Mouse (Mus musculus) cortical plate, adult 2 months (tissue): ENCODE data around the gene Gar1. TPM values are rescaled to one million over a fixed set of nuclear protein-coding genes. Genes with fewer than 3 reads are reported as not detected.
A peak's percentile ranks its signal among the peaks of the same experiment; 100 is the strongest.

Experiments used
- H3K27ac ChIP-seq: fragments of 200-500 bp; 2 replicates; pipeline ENCODE4 v1.5.1; 2012; ENCODE audit warnings: low read length, control low read depth, inconsistent platforms; ENCODE audit not compliant: insufficient read depth
- H3K4me1 ChIP-seq: fragments of 200-500 bp; 2 replicates; pipeline ENCODE4 v1.6.1; 2011; ENCODE audit warnings: low read length; ENCODE audit not compliant: control insufficient read depth, insufficient read depth
- H3K4me3 ChIP-seq: fragments of 200-500 bp; 2 replicates; pipeline ENCODE4 v1.5.1; 2011; ENCODE audit warnings: mild to moderate bottlenecking, low read length, control low read depth; ENCODE audit not compliant: insufficient read depth
- CTCF ChIP-seq: fragments of 200-500 bp; IDR thresholded peaks from 2 replicates; pipeline ENCODE4 v1.5.1; 2011; ENCODE audit warnings: mild to moderate bottlenecking, control low read depth, low read length; ENCODE audit not compliant: insufficient read depth; ENCODE audit errors: extremely low read depth
- POLR2A ChIP-seq: fragments of 200-500 bp; IDR thresholded peaks from 2 replicates; pipeline ENCODE4 v1.6.1; 2011; ENCODE audit warnings: mild to moderate bottlenecking, low read length, control low read depth; ENCODE audit not compliant: insufficient read depth; ENCODE audit errors: extremely low read depth
- polyA plus RNA-seq: library from polyadenylated mRNA; depleted of rRNA; stranded (reverse); fragments of >200 nt; gene quantifications from 2 replicates; pipeline ENCODE4 v1.2.3, GENCODE M21; 2012; rRNA removed

Gene Gar1
- polyA plus RNA-seq, 1 experiment, result 51.4 TPM

GRCm38 (mm10) chr3:129821736-129822135, 9.5 kb downstream of the Gar1 start:
- no peak overlapping the region for H3K27ac ChIP-seq
- H3K4me3 ChIP-seq, result no peak overlapping the region
- TF ChIP-seq POLR2A (no peak), CTCF (no peak)
- H3K4me1 ChIP-seq, result no peaks in the 10 kb centered on the region

DNA sequence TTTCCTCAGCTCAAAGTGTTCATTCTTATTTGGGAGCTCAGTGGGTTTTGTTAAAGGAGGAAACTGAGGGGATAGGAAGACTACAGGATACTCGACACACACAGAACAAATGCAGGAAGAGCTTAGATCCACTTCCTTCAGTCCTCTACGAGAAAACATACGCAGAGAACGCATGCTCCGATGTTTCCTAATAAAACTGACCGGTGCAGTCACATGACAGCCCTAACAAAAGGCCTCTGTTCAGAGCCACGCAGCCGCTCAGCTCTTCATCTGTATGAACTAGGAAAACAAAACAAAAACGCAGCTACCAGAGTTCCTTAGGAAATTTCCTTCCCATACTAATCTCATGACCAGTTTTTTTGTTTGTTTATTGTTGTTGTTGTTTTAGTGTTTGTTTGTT, 10.3 kb downstream of the Gar1 start:
- H3K4me3 ChIP-seq, result no peak overlapping the region
- H3K27ac ChIP-seq, result peak overlapping the region; percentile 71
- TF ChIP-seq POLR2A, result no peak
- no peak for TF ChIP-seq CTCF
- H3K4me1 ChIP-seq, result no peaks in the 10 kb centered on the region

DNA sequence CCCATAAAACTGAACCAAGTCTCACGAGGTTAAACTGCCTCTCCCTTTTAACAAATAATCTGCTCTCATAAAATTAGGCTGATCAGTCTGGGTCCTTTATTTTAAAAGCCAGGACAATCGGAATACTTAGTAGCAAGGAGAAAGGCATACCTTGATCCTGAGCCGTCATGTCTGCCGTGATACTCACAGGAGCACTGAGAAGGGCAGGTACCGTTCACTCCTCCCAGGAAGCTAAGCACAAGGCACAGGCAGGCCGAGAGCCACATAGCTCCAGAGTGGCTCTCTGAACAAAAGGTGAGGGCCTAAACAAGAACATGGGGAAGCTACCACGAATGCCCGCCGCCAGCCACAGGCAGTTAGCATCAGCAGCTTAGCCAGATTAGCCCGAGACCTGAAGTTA, 27.4 kb downstream of the Gar1 start, which contains the start of gene Lrit3:
Lrit3 (minus strand) TSS at position 266 of the 400 bp plus-strand sequence.
- Histone ChIP-seq H3K4me1 (no peaks in the 10 kb centered on the region), H3K27ac (no peak within 1 kb of the TSS), H3K4me3 (no peak within 1 kb of the TSS)
- no peak for TF ChIP-seq POLR2A
- no peak for TF ChIP-seq CTCF

GRCm38 (mm10) chr3:129799011-129799410, 32.2 kb downstream of the Gar1 start:
- Histone ChIP-seq H3K4me3 (no peak overlapping the region), H3K27ac (no peak overlapping the region), H3K4me1 (no peaks in the 10 kb centered on the region)
- TF ChIP-seq CTCF (no peak), POLR2A (no peak)

GRCm38 (mm10) chr3:129798551-129798950, 32.6 kb downstream of the Gar1 start:
- Histone ChIP-seq H3K27ac (no peak overlapping the region), H3K4me3 (no peak overlapping the region), H3K4me1 (no peaks in the 10 kb centered on the region)
- TF ChIP-seq CTCF (no peak), POLR2A (no peak)

- H3K4me3 ChIP-seq, result no peak overlapping the region
- H3K27ac ChIP-seq, result no peak overlapping the region
- no peaks in the 10 kb centered on the region for H3K4me1 ChIP-seq
- TF ChIP-seq CTCF (no peak), POLR2A (no peak)
Observed at GRCm38 (mm10) chr3:129797341-129797740, 33.9 kb downstream of the Gar1 start.

GRCm38 (mm10) chr3:129793801-129794200, 37.4 kb downstream of the Gar1 start:
- no peak for TF ChIP-seq CTCF
- no peak for TF ChIP-seq POLR2A
- H3K4me3 ChIP-seq, result no peak overlapping the region
- H3K27ac ChIP-seq, result no peak overlapping the region
- no peaks in the 10 kb centered on the region for H3K4me1 ChIP-seq

DNA sequence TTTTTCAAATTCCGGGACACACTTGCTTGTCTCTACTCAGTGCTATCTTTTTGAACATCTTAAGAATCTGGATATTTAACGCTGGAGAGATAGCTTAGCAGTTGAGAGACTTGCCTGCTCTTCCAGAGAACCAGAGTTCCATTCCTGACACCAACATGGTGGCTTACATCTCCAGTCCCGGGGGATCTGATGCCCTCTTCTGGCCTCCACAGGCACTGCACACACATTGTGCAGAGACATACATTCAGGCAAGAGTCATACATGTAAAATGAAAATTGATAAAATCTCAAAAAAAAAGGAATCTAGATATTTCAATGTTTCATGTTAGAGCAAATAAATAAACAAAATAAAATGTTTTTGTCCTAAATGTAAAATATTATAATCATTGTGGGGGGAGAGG, 48.5 kb downstream of the Gar1 start:
- Histone ChIP-seq H3K4me3 (no peak overlapping the region), H3K27ac (no peak overlapping the region), H3K4me1 (no peaks in the 10 kb centered on the region)
- TF ChIP-seq POLR2A, result no peak
- TF ChIP-seq CTCF, result no peak

GRCm38 (mm10) chr3:129781435-129781834, 49.8 kb downstream of the Gar1 start:
- TF ChIP-seq CTCF (no peak), POLR2A (no peak)
- H3K27ac ChIP-seq, result no peak overlapping the region
- no peaks in the 10 kb centered on the region for H3K4me1 ChIP-seq
- H3K4me3 ChIP-seq, result no peak overlapping the region

Other genes with a start within 250 kb of the Gar1 start
- gene Egf, start 76.1 kb downstream of the Gar1 start, polyA plus RNA-seq, result 3.5 and 4.2 TPM in 2 replicates
- gene Lrit3, start 27.4 kb downstream of the Gar1 start, polyA plus RNA-seq, result 0.10 and 0.11 TPM in 2 replicates
- 0.42 and 0.55 TPM in 2 replicates for gene Rrh, start 8.8 kb downstream of the Gar1 start, polyA plus RNA-seq
- gene Cfi, start 4.5 kb upstream of the Gar1 start, polyA plus RNA-seq, result 0.04 TPM in 1 of 2 replicates, not detected in the other
- gene Pla2g12a, start 47.2 kb upstream of the Gar1 start, polyA plus RNA-seq, result 27.9 and 29.0 TPM in 2 replicates
- gene Casp6, start 70.0 kb upstream of the Gar1 start, polyA plus RNA-seq, result 13.8 and 15.7 TPM in 2 replicates
- 1.8 and 2.9 TPM in 2 replicates for gene Mcub, start 138.8 kb upstream of the Gar1 start, polyA plus RNA-seq
- gene Sec24b, start 230.2 kb upstream of the Gar1 start, polyA plus RNA-seq, result 53.8 and 57.7 TPM in 2 replicates